Comparison of ENCODE assay signal across 30 mouse cellular contexts in the genomic region with DNA sequence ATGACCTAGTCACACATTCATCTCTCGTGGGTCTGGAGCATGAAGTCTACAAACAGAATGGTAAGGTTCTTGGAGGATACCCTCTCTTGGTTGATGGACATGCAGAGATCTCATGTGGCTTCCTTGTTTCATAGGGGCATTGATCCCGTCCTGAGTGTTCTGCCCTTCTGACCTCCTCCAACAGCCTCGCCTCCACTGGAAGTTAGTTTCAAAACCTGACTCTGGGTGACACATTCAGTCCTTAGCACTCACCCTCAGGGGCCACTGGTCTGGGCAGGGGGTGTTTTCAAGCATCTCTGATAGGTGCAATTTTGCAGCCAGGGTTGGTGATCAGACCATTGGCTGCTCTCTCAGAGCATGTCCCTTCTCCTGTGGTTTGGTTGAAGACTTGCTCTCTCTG. TPM values are rescaled to one million over a fixed set of nuclear protein-coding genes. Genes with fewer than 3 reads are reported as not detected.
"Had no signal": no experiment of that assay in that cellular context is flagged by ENCODE, and none has a peak within 500 bp of the region (broad histone marks: within the 10 kb centered on the region; RNA-seq: fewer than 3 reads in every experiment).

No protein-coding gene starts in this region.

- H3K36me3 ChIP-seq: heart, embryonic 13.5 days; heart, embryonic 15.5 days; hindbrain, embryonic 13.5 days; hindbrain, embryonic 15.5 days; kidney, embryonic 15.5 days; limb, embryonic 13.5 days; limb, embryonic 15.5 days had no signal

- H3K27me3 ChIP-seq: hindbrain, embryonic 15.5 days had no signal

- H3K9me3 ChIP-seq: heart, embryonic 15.5 days; hindbrain, embryonic 13.5 days; hindbrain, embryonic 15.5 days; kidney, embryonic 15.5 days; limb, embryonic 13.5 days; limb, embryonic 15.5 days had no signal

- H3K9ac ChIP-seq: forebrain, postnatal 0 days; heart, embryonic 13.5 days; heart, embryonic 15.5 days; hindbrain, embryonic 13.5 days; hindbrain, embryonic 15.5 days; kidney, embryonic 15.5 days; limb, embryonic 13.5 days; limb, embryonic 15.5 days had no signal

- DNase-seq: forebrain, postnatal 0 days; gastrocnemius, postnatal 14 days; gastrocnemius, postnatal 36 days; heart, adult 18-20 months; heart, postnatal 14 days; heart, postnatal 36 days; kidney, adult 2 months; kidney, adult 9 months; kidney, postnatal 14 days; kidney, postnatal 36 days; layer of hippocampus, adult 9-11 months; layer of hippocampus, postnatal 36 days; left cerebral cortex, postnatal 4 days had no signal

- H3K27ac ChIP-seq: heart, embryonic 13.5 days; heart, embryonic 15.5 days; hindbrain, embryonic 13.5 days; hindbrain, embryonic 15.5 days; hindbrain, postnatal 0 days; kidney, embryonic 15.5 days; kidney, postnatal 0 days; limb, embryonic 13.5 days; limb, embryonic 15.5 days had no signal

- H3K4me1 ChIP-seq: heart, embryonic 13.5 days; heart, embryonic 15.5 days; hindbrain, embryonic 13.5 days; hindbrain, embryonic 15.5 days; kidney, embryonic 15.5 days; limb, embryonic 13.5 days; limb, embryonic 15.5 days had no signal

- H3K4me3 ChIP-seq: heart, embryonic 13.5 days; heart, embryonic 15.5 days; hindbrain, embryonic 13.5 days; hindbrain, embryonic 15.5 days; kidney, embryonic 15.5 days; limb, embryonic 13.5 days; limb, embryonic 15.5 days had no signal

- H3K4me2 ChIP-seq: heart, embryonic 11.5 days; heart, embryonic 13.5 days; heart, embryonic 15.5 days; hindbrain, embryonic 13.5 days; hindbrain, embryonic 15.5 days; kidney, embryonic 15.5 days; limb, embryonic 13.5 days; limb, embryonic 15.5 days had no signal

RNA-seq across cellular contexts. Expression of gene Kcnk18, which starts 19.6 kb away (rescaled TPM):
- polyA plus RNA-seq: gonadal fat pad, adult 2 months; heart, embryonic 11.5 days; heart, embryonic 13.5 days; heart, embryonic 15.5 days; heart, postnatal 0 days; hindbrain, embryonic 11.5 days; hindbrain, embryonic 13.5 days; hindbrain, postnatal 0 days; intestine, embryonic 14.5 days; intestine, embryonic 16.5 days; kidney, adult 2 months; kidney, embryonic 15.5 days; kidney, postnatal 0 days; large intestine, adult 2 months; limb, embryonic 11.5 days; limb, embryonic 15.5 days had no signal
